Mouse (Mus musculus): ENCODE data around the gene Alox8. TPM values are rescaled to one million over a fixed set of nuclear protein-coding genes. Genes with fewer than 3 reads are reported as not detected.

The Alox8 gene
- polyA plus RNA-seq (2012; rRNA removed): 0.05 TPM in 1 of 2 replicates, not detected in the other

GRCm38 (mm10) chr11:69197743-69198142, at the start of gene Alox8:
TSS of gene Alox8 (minus strand) at chr11:69197843.

GRCm38 (mm10) chr11:69236926-69237260, 39.2 kb upstream of the Alox8 start, which contains the start of gene Gucy2e:
TSS of gene Gucy2e (minus strand) at chr11:69237036.

GRCm38 (mm10) chr11:69156800-69157199, 40.8 kb downstream of the Alox8 start, which contains the start of gene Alox12b:
TSS of gene Alox12b (plus strand) at chr11:69156989.

Other genes starting within 250 kb of the Alox8 start
- 14.3 and 24.5 TPM in 2 replicates for gene Arhgef15, start 240.4 kb downstream of the Alox8 start, polyA plus RNA-seq (2012; rRNA removed)
- gene Slc25a35, start 229.7 kb downstream of the Alox8 start, polyA plus RNA-seq (2012; rRNA removed): 81.4 and 94.7 TPM in 2 replicates
- 48.9 and 61.1 TPM in 2 replicates for gene Rangrf, start 222.7 kb downstream of the Alox8 start, polyA plus RNA-seq (2012; rRNA removed)
- gene Pfas, start 189.4 kb downstream of the Alox8 start, polyA plus RNA-seq (2012; rRNA removed): 12.3 and 13.5 TPM in 2 replicates
- 30.8 and 33.6 TPM in 2 replicates for gene Ctc1, start 181.9 kb downstream of the Alox8 start, polyA plus RNA-seq (2012; rRNA removed)
- 44.7 and 44.9 TPM in 2 replicates for gene Aurkb, start 152.2 kb downstream of the Alox8 start, polyA plus RNA-seq (2012; rRNA removed)
- gene Borcs6, start 138.1 kb downstream of the Alox8 start, polyA plus RNA-seq (2012; rRNA removed): 34.7 and 36.8 TPM in 2 replicates
- gene Tmem107, start 127.0 kb downstream of the Alox8 start, polyA plus RNA-seq (2012; rRNA removed): 33.1 and 44.6 TPM in 2 replicates
- gene Vamp2, start 109.4 kb downstream of the Alox8 start, polyA plus RNA-seq (2012; rRNA removed): 93.8 and 112 TPM in 2 replicates
- gene Per1, start 102.6 kb downstream of the Alox8 start, polyA plus RNA-seq (2012; rRNA removed): 16.4 and 21.2 TPM in 2 replicates
- gene Hes7, start 77.4 kb downstream of the Alox8 start, polyA plus RNA-seq (2012; rRNA removed): 0.70 and 1.1 TPM in 2 replicates
- 0.60 and 0.64 TPM in 2 replicates for gene 9130213A22Rik, start 75.3 kb downstream of the Alox8 start, polyA plus RNA-seq (2012; rRNA removed)
- 0.15 and 0.42 TPM in 2 replicates for gene Aloxe3, start 71.9 kb downstream of the Alox8 start, polyA plus RNA-seq (2012; rRNA removed)
- gene Alox12b, start 40.9 kb downstream of the Alox8 start, polyA plus RNA-seq (2012; rRNA removed): 0.07 TPM in 1 of 2 replicates, not detected in the other
- not detected in 2 replicates for gene Gucy2e, start 39.2 kb upstream of the Alox8 start, polyA plus RNA-seq (2012; rRNA removed)
- gene Cntrob, start 125.9 kb upstream of the Alox8 start, polyA plus RNA-seq (2012; rRNA removed): 8.3 and 8.5 TPM in 2 replicates
- gene Trappc1, start 126.1 kb upstream of the Alox8 start, polyA plus RNA-seq (2012; rRNA removed): 27.2 and 27.3 TPM in 2 replicates
- gene Kcnab3, start 128.4 kb upstream of the Alox8 start, polyA plus RNA-seq (2012; rRNA removed): 1.3 TPM in 2 replicates
- gene Rnf227, start 142.6 kb upstream of the Alox8 start, polyA plus RNA-seq (2012; rRNA removed): 1.2 and 1.4 TPM in 2 replicates
- 101 and 103 TPM in 2 replicates for gene Chd3, start 171.6 kb upstream of the Alox8 start, polyA plus RNA-seq (2012; rRNA removed)
- gene Naa38, start 197.6 kb upstream of the Alox8 start, polyA plus RNA-seq (2012; rRNA removed): 150 and 174 TPM in 2 replicates
- 10.1 and 11.7 TPM in 2 replicates for gene Cyb5d1, start 197.8 kb upstream of the Alox8 start, polyA plus RNA-seq (2012; rRNA removed)
- gene Tmem88, start 200.4 kb upstream of the Alox8 start, polyA plus RNA-seq (2012; rRNA removed): 12.4 and 25.4 TPM in 2 replicates
- gene Kdm6b, start 215.8 kb upstream of the Alox8 start, polyA plus RNA-seq (2012; rRNA removed): 15.5 and 18.5 TPM in 2 replicates

All from colon, adult 2 months (tissue).